ENCODE assay signal across 19 mouse cellular contexts in genomic region chr17:50729577-50729976, GRCm38 (mm10).
A peak's percentile ranks its signal among the peaks of the same experiment; 100 is the strongest.
DNase-seq lines count a peak whose midpoint lies in the region; ATAC-seq and TF ChIP-seq lines count a peak whose summit lies in the region.
"Had no signal": no experiment of that assay in that cellular context is flagged by ENCODE, and none has a peak within 500 bp of the region (broad histone marks: within the 10 kb centered on the region; RNA-seq: fewer than 3 reads in every experiment).

No protein-coding gene starts in this region.

- no peak overlapping the region for H3K9ac ChIP-seq in CH12.LX (ENCODE audit: insufficient read depth, low read depth)
- H3K9ac ChIP-seq: forebrain, postnatal 0 days; midbrain, embryonic 13.5 days; neural tube, embryonic 13.5 days had no signal

- no peak overlapping the region for H3K4me2 ChIP-seq in CH12.LX (ENCODE audit: insufficient read depth, low read depth, poor library complexity, severe bottlenecking)
- H3K4me2 ChIP-seq: midbrain, embryonic 13.5 days; neural tube, embryonic 13.5 days had no signal

- no peak for TF ChIP-seq CTCF in lung, adult 2 months (IDR thresholded peaks at IDR 0.05; ENCODE audit: insufficient read depth, low read length)
- TF ChIP-seq CTCF in CH12.LX (conservative IDR thresholded peaks at IDR 0.05 in 1 of 2, IDR thresholded peaks at IDR 0.05 in 1 of 2; ENCODE audit: low read depth in 2 of 2, low read length in 2 of 2), result no peak

- ATAC-seq in hematopoietic stem cell, adult 5-6 weeks (replicated peaks in 1 of 2; ENCODE audit: insufficient read depth in 1 of 2, low FRiP score in 2 of 2, low TSS enrichment in 1 of 2, low read depth in 1 of 2, poor library complexity in 2 of 2, severe bottlenecking in 2 of 2), result peak; percentile 87 to 96
- ATAC-seq: forebrain, postnatal 0 days; hindbrain, postnatal 0 days; midbrain, embryonic 13.5 days; Patski had no signal

- H3K36me3 ChIP-seq in CH12.LX (replicated peaks in 1 of 2; ENCODE audit: control insufficient read depth in 1 of 2, insufficient read depth in 1 of 2, low read length in 1 of 2), result peaks cover 0 to 17% of the 10 kb centered on the region in 2 experiments
- H3K36me3 ChIP-seq: midbrain, embryonic 13.5 days; neural tube, embryonic 13.5 days had no signal

- 68% methylated on average over 6 of the region's 6 CpGs for WGBS in lung, adult 2 months

- peak; percentile 40 for DNase-seq in lung, postnatal 25 days (ENCODE audit: low spot score)
- DNase-seq in lung, adult 2 months, result no peak
- DNase-seq in CH12.LX (ENCODE audit: extremely low read depth) (peak; percentile 39), MN1 (ENCODE audit: low spot score) (no peak)
- DNase-seq in naive thymus-derived CD4-positive, alpha-beta T cell, adult 2 months (ENCODE audit: low read depth), result peak; percentile 53
- DNase-seq in layer of hippocampus, postnatal 10 days (ENCODE audit: low spot score in 2 of 2), result no peak
- DNase-seq in adrenal gland, adult 18-20 months (ENCODE audit: low spot score in 2 of 2), result no peak
- DNase-seq: cerebellum, adult 18-20 months; forebrain, postnatal 0 days; gastrocnemius, adult 2 months; heart, postnatal 10 days; liver; retina, postnatal 1 day; thymus, postnatal 14 days had no signal

- no peak overlapping the region for H3K4me3 ChIP-seq in lung, adult 2 months (replicated peaks; ENCODE audit: extremely low read depth, low read depth, low read length)
- H3K4me3 ChIP-seq in CH12.LX (replicated peaks in 1 of 3; ENCODE audit: low read depth in 2 of 3, low read length in 2 of 3, poor library complexity in 1 of 3), result no peak overlapping the region
- H3K4me3 ChIP-seq: gastrocnemius, adult 2 months; midbrain, embryonic 13.5 days; neural tube, embryonic 13.5 days had no signal

- no peaks in the 10 kb centered on the region for H3K79me2 ChIP-seq in CH12.LX (replicated peaks; ENCODE audit: control insufficient read depth, extremely low read depth, insufficient read depth, poor library complexity, severe bottlenecking)

- no peak overlapping the region for H3K27ac ChIP-seq in CH12.LX (ENCODE audit: insufficient read depth, low read depth)
- H3K27ac ChIP-seq: gastrocnemius, adult 2 months; hindbrain, postnatal 0 days; midbrain, embryonic 13.5 days; neural tube, embryonic 13.5 days had no signal

- TF ChIP-seq POLR2A in lung, adult 2 months (IDR thresholded peaks at IDR 0.05; ENCODE audit: borderline replicate concordance, extremely low read depth, low read depth, low read length), result no peak
- TF ChIP-seq POLR2A in CH12.LX (IDR thresholded peaks at IDR 0.05; ENCODE audit: low read depth, low read length), result no peak

- H3K9me3 ChIP-seq in CH12.LX (replicated peaks; ENCODE audit: low read length), result no peaks in the 10 kb centered on the region
- H3K9me3 ChIP-seq: midbrain, embryonic 13.5 days; neural tube, embryonic 13.5 days had no signal

- no peak for TF ChIP-seq EP300 in CH12.LX (IDR thresholded peaks at IDR 0.05; ENCODE audit: low read length)

- H3K4me1 ChIP-seq in lung, adult 2 months (ENCODE audit: control insufficient read depth, insufficient read depth, low read length), result no peaks in the 10 kb centered on the region; the same call in none of the 2 replicates
- H3K4me1 ChIP-seq in CH12.LX (ENCODE audit: control insufficient read depth in 1 of 2, insufficient read depth in 2 of 2), result peaks cover 0 to 6% of the 10 kb centered on the region in 2 experiments; a peak in 1 of 4 replicates
- H3K4me1 ChIP-seq: midbrain, embryonic 13.5 days; neural tube, embryonic 13.5 days had no signal

- dilution Hi-C loops in CH12.LX (cut with MboI; ENCODE audit: extremely low pct_ligation_motif_present, extremely low pct_unique_long_range_greater_than_20kb, low sequenced_read_pairs), result no loop called here

- in situ Hi-C loops in CH12.LX (cut with MboI; ENCODE audit: low pct_ligation_motif_present, low pct_unique_long_range_greater_than_20kb, low sequenced_read_pairs), result no loop called here

- H3K27me3 ChIP-seq in CH12.LX (replicated peaks), result no peaks in the 10 kb centered on the region
- H3K27me3 ChIP-seq: midbrain, embryonic 13.5 days; neural tube, embryonic 13.5 days had no signal

- TF ChIP-seq RAD21 in CH12.LX (IDR thresholded peaks at IDR 0.05; ENCODE audit: low read depth, low read length), result no peak

TF ChIP-seq in CH12.LX, 34 proteins besides CTCF, POLR2A, EP300 and RAD21:
- TF ChIP-seq ELF1 (IDR thresholded peaks at IDR 0.05; ENCODE audit: low read depth, low read length), result no peak
- no peak for TF ChIP-seq CHD2 (IDR thresholded peaks at IDR 0.05; ENCODE audit: low read length)

Comparison
In these comparisons a context has a peak if more than half of its experiments do, and no peak if none do; other contexts are left out.
1. DNase-seq: peak in lung, postnatal 25 days (single experiment), CH12.LX (single experiment) and naive thymus-derived CD4-positive, alpha-beta T cell, adult 2 months (single experiment); none in lung, adult 2 months (single experiment), layer of hippocampus, postnatal 10 days (0 of 2), MN1 (single experiment) and adrenal gland, adult 18-20 months (0 of 2).